ENCODE assay signal across 11 mouse cellular contexts in the genomic region with DNA sequence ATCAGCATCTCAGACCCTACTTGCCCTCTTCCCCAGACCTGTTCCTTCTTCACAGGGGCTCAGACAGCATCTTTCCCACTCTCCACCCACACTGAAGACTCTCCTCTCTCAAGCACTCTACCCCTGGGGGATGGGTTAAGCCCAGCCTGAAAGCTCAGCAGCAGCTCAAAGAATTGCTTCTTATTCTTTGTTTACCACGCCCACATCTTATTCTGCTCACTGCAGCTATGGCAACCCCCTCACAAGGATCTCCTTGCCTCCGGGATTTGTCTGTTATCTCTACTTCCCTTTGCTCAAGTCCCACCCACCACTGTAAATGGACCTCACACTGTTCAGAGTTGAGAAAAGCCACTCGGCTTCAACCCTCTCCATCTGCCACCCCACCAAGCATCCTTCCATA. TPM values are rescaled to one million over a fixed set of nuclear protein-coding genes. Genes with fewer than 3 reads are reported as not detected.
DNase-seq lines count a peak whose midpoint lies in the region; ATAC-seq and TF ChIP-seq lines count a peak whose summit lies in the region.
"Had no signal": no experiment of that assay in that cellular context is flagged by ENCODE, and none has a peak within 500 bp of the region (broad histone marks: within the 10 kb centered on the region; RNA-seq: fewer than 3 reads in every experiment).

No protein-coding gene starts in this region.

- 7% methylated on average over 3 of the region's 3 CpGs for WGBS in midbrain, embryonic 12.5 days

- no peak for TF ChIP-seq POLR2A in MEL (IDR thresholded peaks at IDR 0.05; ENCODE audit: control insufficient read depth in 1 of 2, insufficient read depth in 1 of 2, low read depth in 1 of 2, low read length in 2 of 2, poor library complexity in 1 of 2)

- no peak overlapping the region for H3K9ac ChIP-seq in MEL (ENCODE audit: control insufficient read depth, low read depth, low read length, poor library complexity, severe bottlenecking)
- H3K9ac ChIP-seq in midbrain, embryonic 12.5 days (replicated peaks) = no peak overlapping the region
- H3K9ac ChIP-seq: embryonic facial prominence, embryonic 13.5 days; liver, embryonic 15.5 days had no signal

- no peak overlapping the region for H3K4me3 ChIP-seq in MEL (ENCODE audit: control insufficient read depth in 1 of 2, insufficient read depth in 1 of 2, low read depth in 2 of 2, low read length in 2 of 2)
- no peak overlapping the region for H3K4me3 ChIP-seq in midbrain, embryonic 12.5 days
- H3K4me3 ChIP-seq: embryonic facial prominence, embryonic 13.5 days; heart, embryonic 10.5 days; liver, embryonic 15.5 days had no signal

- no peak overlapping the region for H3K4me2 ChIP-seq in midbrain, embryonic 12.5 days (replicated peaks)
- H3K4me2 ChIP-seq: embryonic facial prominence, embryonic 13.5 days; liver, embryonic 15.5 days had no signal

- peak; percentile 69 for DNase-seq in MEL (ENCODE audit: low read depth, low spot score)
- peak; percentile 75 for DNase-seq in ZHBTc4 (ENCODE audit: low read depth, low spot score)
- peak; percentile 38 to 46 for DNase-seq in frontal cortex, adult 2 months (ENCODE audit: extremely low spot score in 1 of 2, low spot score in 1 of 2)
- no peak for DNase-seq in kidney, postnatal 36 days
- DNase-seq in lung, postnatal 25 days (ENCODE audit: low spot score) = no peak

- peaks cover 3 to 28% of the 10 kb centered on the region in 2 experiments; a peak in 3 of 4 replicates for H3K4me1 ChIP-seq in MEL (ENCODE audit: control insufficient read depth in 1 of 2, insufficient read depth in 2 of 2, low read length in 2 of 2)
- H3K4me1 ChIP-seq in midbrain, embryonic 12.5 days = peaks cover 12% of the 10 kb centered on the region

- H3K27ac ChIP-seq in MEL (ENCODE audit: control insufficient read depth, low read depth, low read length) = no peak overlapping the region
- H3K27ac ChIP-seq in midbrain, embryonic 12.5 days (replicated peaks) = no peak overlapping the region
- H3K27ac ChIP-seq: embryonic facial prominence, embryonic 13.5 days; heart, embryonic 10.5 days; liver, embryonic 15.5 days had no signal

- no peaks in the 10 kb centered on the region for H3K79me2 ChIP-seq in MEL (ENCODE audit: control insufficient read depth, insufficient read depth, low read length, poor library complexity)

- no peak for TF ChIP-seq EP300 in MEL (IDR thresholded peaks at IDR 0.05; ENCODE audit: low read depth in 1 of 2, low read length in 2 of 2)

- TF ChIP-seq RAD21 in MEL (IDR thresholded peaks at IDR 0.05; ENCODE audit: low read depth, low read length) = no peak

- H3K36me3 ChIP-seq in MEL (ENCODE audit: control insufficient read depth in 1 of 2, insufficient read depth in 2 of 2, low read length in 2 of 2) = peaks cover 0 to 12% of the 10 kb centered on the region in 2 experiments; a peak in 2 of 4 replicates
- no peaks in the 10 kb centered on the region for H3K36me3 ChIP-seq in midbrain, embryonic 12.5 days
- H3K36me3 ChIP-seq: embryonic facial prominence, embryonic 13.5 days; heart, embryonic 10.5 days; liver, embryonic 15.5 days had no signal

- H3K9me3 ChIP-seq in MEL (replicated peaks; ENCODE audit: insufficient read depth, low read length) = no peaks in the 10 kb centered on the region
- no peaks in the 10 kb centered on the region for H3K9me3 ChIP-seq in midbrain, embryonic 12.5 days
- H3K9me3 ChIP-seq: embryonic facial prominence, embryonic 13.5 days; heart, embryonic 10.5 days; liver, embryonic 15.5 days had no signal

- H3K27me3 ChIP-seq in MEL (ENCODE audit: control insufficient read depth in 1 of 2, insufficient read depth in 2 of 2, low read length in 2 of 2) = no peaks in the 10 kb centered on the region
- H3K27me3 ChIP-seq in midbrain, embryonic 12.5 days = peaks cover 23% of the 10 kb centered on the region
- H3K27me3 ChIP-seq: embryonic facial prominence, embryonic 13.5 days; liver, embryonic 15.5 days had no signal

- no peak for TF ChIP-seq CTCF in MEL (IDR thresholded peaks at IDR 0.05 in 2 of 3, conservative IDR thresholded peaks at IDR 0.05 in 1 of 3; ENCODE audit: control insufficient read depth in 1 of 3, insufficient read depth in 1 of 3, low read depth in 2 of 3, low read length in 3 of 3, poor library complexity in 1 of 3, severe bottlenecking in 1 of 3)

- peak; percentile 41; the same call in 1 of the 2 replicates for ATAC-seq in midbrain, embryonic 12.5 days (ENCODE audit: low FRiP score, low read depth)
- no peak for ATAC-seq in activated CD4-positive, CD25-positive, alpha-beta regulatory T cell, adult 4 months
- no peak for ATAC-seq in erythroblast, adult 5-6 weeks (replicated peaks; ENCODE audit: low FRiP score, poor library complexity, severe bottlenecking)

TF ChIP-seq in MEL, 35 proteins besides CTCF, POLR2A, EP300 and RAD21:
- TF ChIP-seq GATA1 (IDR thresholded peaks at IDR 0.05; ENCODE audit: low read depth, low read length) (peak; percentile 39; the same call in 1 of the 2 replicates), MAZ (IDR thresholded peaks at IDR 0.05; ENCODE audit: low read depth, low read length) (no peak), HCFC1 (IDR thresholded peaks at IDR 0.05; ENCODE audit: low read depth, low read length) (no peak), CHD1 (IDR thresholded peaks at IDR 0.05; ENCODE audit: low read depth, low read length) (no peak), UBTF (IDR thresholded peaks at IDR 0.05; ENCODE audit: borderline replicate concordance, insufficient read depth, low read depth, low read length) (no peak), JUND (IDR thresholded peaks at IDR 0.05; ENCODE audit: low read depth, low read length) (no peak), MEF2A (IDR thresholded peaks at IDR 0.05; ENCODE audit: extremely low read depth, insufficient replicate concordance, low read depth, low read length, poor library complexity, severe bottlenecking) (no peak), USF1 (IDR thresholded peaks at IDR 0.05; ENCODE audit: low read depth, low read length) (no peak), MXI1 (IDR thresholded peaks at IDR 0.05; ENCODE audit: low read depth, low read length) (no peak)

RNA-seq across cellular contexts. Expression of a gene that starts 28.7 kb away (rescaled TPM):
- total RNA-seq in MEL (2012; rRNA removed) = 8.1 and 10.4 TPM in 2 replicates
- polyA plus RNA-seq in MEL (2012; ENCODE audit: insufficient read depth in 1 of 2, insufficient read length in 2 of 2, low read depth in 1 of 2, low replicate concordance in 2 of 2, missing spikeins in 1 of 2) = 10 to 100 TPM in 1 of 2 experiments, not detected in 1; 34.0 TPM
- 35.6 and 38.2 TPM in 2 replicates for polyA plus RNA-seq in frontal cortex, adult 2 months (2012; rRNA removed)
- polyA plus RNA-seq in midbrain, embryonic 12.5 days (2016; fragmentation: Nextera tagmentation; extraction: Ambion mirVana) = 4.6 and 5.7 TPM in 2 replicates
- 1 to 10 TPM; 3.0 to 4.9 TPM for polyA plus RNA-seq in activated CD4-positive, CD25-positive, alpha-beta regulatory T cell, adult 4 months (2017; shearing (Covaris generic))
- total RNA-seq in erythroblast, adult 5-6 weeks (2015; ENCODE audit: low replicate concordance) = 9.2 and 11.7 TPM in 2 replicates
- total RNA-seq in erythroblast, adult 5-6 weeks (2017; ENCODE audit: low replicate concordance) = 2.4 and 8.2 TPM in 2 replicates

Comparison
In these comparisons a context has a peak if more than half of its experiments do, and no peak if none do; other contexts are left out.
1. DNase-seq: peak in MEL (single experiment), ZHBTc4 (single experiment) and frontal cortex, adult 2 months (2 of 2); none in kidney, postnatal 36 days (0 of 2) and lung, postnatal 25 days (single experiment).